Mouse (Mus musculus): ENCODE measurements around the gene Immp2l.
"Not testable (repeated sequence)": the region's sequence is repeated elsewhere in the genome, so short reads cannot be mapped to it uniquely, and the experiment has no call there.

Gene Immp2l

GRCm38 (mm10) chr12:41793681-41794080, 769.8 kb downstream of the Immp2l start:
- DNase-seq (ENCODE audit: low read depth in 1 of 2, low spot score in 2 of 2) = not testable (repeated sequence)

- no peak for DNase-seq (ENCODE audit: low read depth in 1 of 2, low spot score in 2 of 2)
Observed at GRCm38 (mm10) chr12:41829517-41829916, 805.6 kb downstream of the Immp2l start.

GRCm38 (mm10) chr12:41831731-41832130, 807.8 kb downstream of the Immp2l start:
- no peak for DNase-seq (ENCODE audit: low read depth in 1 of 2, low spot score in 2 of 2)

- DNase-seq (ENCODE audit: low read depth in 1 of 2, low spot score in 2 of 2) = no peak
Observed at GRCm38 (mm10) chr12:41834646-41835045, 810.8 kb downstream of the Immp2l start.

- DNase-seq (ENCODE audit: low read depth in 1 of 2, low spot score in 2 of 2) = no peak
Observed at GRCm38 (mm10) chr12:41838334-41838847, 814.5 kb downstream of the Immp2l start.

GRCm38 (mm10) chr12:41839241-41839640, 815.4 kb downstream of the Immp2l start:
- DNase-seq (ENCODE audit: low read depth in 1 of 2, low spot score in 2 of 2) = no peak

GRCm38 (mm10) chr12:41842694-41843329, 818.9 kb downstream of the Immp2l start:
- no peak for DNase-seq (ENCODE audit: low read depth in 1 of 2, low spot score in 2 of 2)

- DNase-seq (ENCODE audit: low read depth in 1 of 2, low spot score in 2 of 2) = no peak
Observed at GRCm38 (mm10) chr12:41851896-41852470, 828.1 kb downstream of the Immp2l start.

GRCm38 (mm10) chr12:41859652-41860051, 835.8 kb downstream of the Immp2l start:
- DNase-seq (ENCODE audit: low read depth in 1 of 2, low spot score in 2 of 2) = not testable (repeated sequence)

- no peak for DNase-seq (ENCODE audit: low read depth in 1 of 2, low spot score in 2 of 2)
Observed at GRCm38 (mm10) chr12:41868317-41868716, 844.4 kb downstream of the Immp2l start.

GRCm38 (mm10) chr12:41874015-41874414, 850.1 kb downstream of the Immp2l start:
- DNase-seq (ENCODE audit: low read depth in 1 of 2, low spot score in 2 of 2) = no peak

- no peak for DNase-seq (ENCODE audit: low read depth in 1 of 2, low spot score in 2 of 2)
Observed at GRCm38 (mm10) chr12:41877292-41877959, 853.5 kb downstream of the Immp2l start.

- DNase-seq (ENCODE audit: low read depth in 1 of 2, low spot score in 2 of 2) = no peak
Observed at GRCm38 (mm10) chr12:41878493-41878892, 854.6 kb downstream of the Immp2l start.

- DNase-seq (ENCODE audit: low read depth in 1 of 2, low spot score in 2 of 2) = no peak
Observed at GRCm38 (mm10) chr12:41878972-41879371, 855.1 kb downstream of the Immp2l start.

GRCm38 (mm10) chr12:41879412-41879811, 855.5 kb downstream of the Immp2l start:
- DNase-seq (ENCODE audit: low read depth in 1 of 2, low spot score in 2 of 2) = no peak

GRCm38 (mm10) chr12:41880833-41881232, 856.9 kb downstream of the Immp2l start:
- DNase-seq (ENCODE audit: low read depth in 1 of 2, low spot score in 2 of 2) = no peak

GRCm38 (mm10) chr12:41908011-41908410, 884.1 kb downstream of the Immp2l start:
- DNase-seq (ENCODE audit: low read depth in 1 of 2, low spot score in 2 of 2) = no peak

GRCm38 (mm10) chr12:41911626-41912025, 887.7 kb downstream of the Immp2l start:
- DNase-seq (ENCODE audit: low read depth in 1 of 2, low spot score in 2 of 2) = no peak

GRCm38 (mm10) chr12:41937751-41938150, 913.9 kb downstream of the Immp2l start:
- DNase-seq (ENCODE audit: low read depth in 1 of 2, low spot score in 2 of 2) = no peak

- DNase-seq (ENCODE audit: low read depth in 1 of 2, low spot score in 2 of 2) = no peak
Observed at GRCm38 (mm10) chr12:41941853-41942252, 918.0 kb downstream of the Immp2l start.

- DNase-seq (ENCODE audit: low read depth in 1 of 2, low spot score in 2 of 2) = no peak
Observed at GRCm38 (mm10) chr12:41944079-41944672, 920.3 kb downstream of the Immp2l start.

- no peak for DNase-seq (ENCODE audit: low read depth in 1 of 2, low spot score in 2 of 2)
Observed at GRCm38 (mm10) chr12:41946536-41946935, 922.6 kb downstream of the Immp2l start.

All from monocyte, adult 2 months (primary cell).